Mouse (Mus musculus) intestine, postnatal 0 days (tissue): Measurements from ENCODE around the gene Lmod2. TPM values are rescaled to one million over a fixed set of nuclear protein-coding genes. Genes with fewer than 3 reads are reported as not detected.

Experiments used
- ATAC-seq: fragments of 200-750 bp; cut with Nextera tagmentation; 2 replicates; pipeline ENCODE4 v1.8.0; 2017; ENCODE audit warnings: mild to moderate bottlenecking, moderate TSS enrichment, moderate library complexity
- H3K27ac ChIP-seq: fragments of 300-500 bp; sonication (generic); 2 replicates; pipeline ENCODE4 v1.5.1; 2014; ENCODE audit warnings: mild to moderate bottlenecking, low read depth, low read length, moderate library complexity
- H3K27me3 ChIP-seq: fragments of 300-500 bp; sonication (generic); replicated peaks from 2 replicates; pipeline ENCODE4 v1.6.1; 2014; ENCODE audit warnings: low read length, mixed read lengths; ENCODE audit not compliant: control insufficient read depth, insufficient read depth
- H3K36me3 ChIP-seq: fragments of 300-500 bp; sonication (generic); 2 replicates; pipeline ENCODE4 v1.6.1; 2014; ENCODE audit warnings: mild to moderate bottlenecking, moderate library complexity; ENCODE audit not compliant: control insufficient read depth, insufficient read depth
- H3K4me1 ChIP-seq: fragments of 300-500 bp; sonication (generic); replicated peaks from 2 replicates; pipeline ENCODE4 v1.6.1; 2014; ENCODE audit warnings: antibody characterized with exemption, low read length, mixed read lengths; ENCODE audit not compliant: control insufficient read depth, insufficient read depth
- H3K4me2 ChIP-seq: fragments of 300-500 bp; sonication (generic); replicated peaks from 2 replicates; pipeline ENCODE4 v1.6.1; 2014; ENCODE audit warnings: low read depth, mild to moderate bottlenecking, moderate library complexity
- H3K4me3 ChIP-seq: fragments of 300-500 bp; sonication (generic); 2 replicates; pipeline ENCODE4 v1.5.1; 2014; ENCODE audit warnings: low read depth, low read length
- H3K9ac ChIP-seq: fragments of 300-500 bp; sonication (generic); 2 replicates; pipeline ENCODE4 v1.6.1; 2014; ENCODE audit warnings: mild to moderate bottlenecking, low read depth, low read length
- H3K9me3 ChIP-seq: fragments of 300-500 bp; sonication (generic); 2 replicates; pipeline ENCODE4 v1.6.1; 2016; ENCODE audit warnings: mixed run types; ENCODE audit not compliant: control insufficient read depth
- CTCF ChIP-seq: sonication (generic); IDR thresholded peaks from 2 replicates; pipeline ENCODE4 v1.5.1; 2016; ENCODE audit warnings: low read depth, mild to moderate bottlenecking, control low read depth, antibody characterized with exemption, moderate library complexity
- WGBS: fragments of 180-500 bp; shearing (Covaris S2); extraction: QIAGEN DNeasy Blood & Tissue Kit; methylation state at CpG from one replicate; pipeline ENCODE4 v1.1.7; 2014; 5-methylcytosine and 5-hydroxymethylcytosine counted together
- polyA plus RNA-seq: library from polyadenylated mRNA; unstranded; fragments of >200 nt; fragmentation: Nextera tagmentation; extraction: Ambion mirVana; gene quantifications from 2 replicates; pipeline ENCODE4 v1.2.1, GENCODE M21; 2015

Gene Lmod2
- polyA plus RNA-seq, 1 experiment from 2014 or later = not detected

- H3K36me3 ChIP-seq = no peaks in the 10 kb centered on the region
- H3K4me2 ChIP-seq = no peak overlapping the region
- H3K27ac ChIP-seq = no peak overlapping the region
- H3K4me3 ChIP-seq = no peak overlapping the region
- no peak for TF ChIP-seq CTCF
- ATAC-seq = no peak
- H3K27me3 ChIP-seq = no peaks in the 10 kb centered on the region
- 45% methylated on average over 7 of the region's 7 CpGs for WGBS
- no peaks in the 10 kb centered on the region for H3K4me1 ChIP-seq
- H3K9me3 ChIP-seq = no peaks in the 10 kb centered on the region
- no peak overlapping the region for H3K9ac ChIP-seq
These were observed 54.0 kb downstream of the Lmod2 start for GRCm38 (mm10) chr6:24651538-24651937.

Other genes starting within 250 kb of the Lmod2 start
- gene Iqub, start 82.7 kb upstream of the Lmod2 start, polyA plus RNA-seq = 0.05 and 0.08 TPM in 2 replicates
- 624 and 671 TPM in 2 replicates for gene Ndufa5, start 69.7 kb upstream of the Lmod2 start, polyA plus RNA-seq
- not detected in 2 replicates for gene Asb15, start 69.6 kb upstream of the Lmod2 start, polyA plus RNA-seq
- 103 and 120 TPM in 2 replicates for gene Wasl, start 67.2 kb downstream of the Lmod2 start, polyA plus RNA-seq
- gene Hyal6, start 135.5 kb downstream of the Lmod2 start, polyA plus RNA-seq = not detected in 2 replicates
- not detected in 2 replicates for gene Hyal4, start 150.6 kb downstream of the Lmod2 start, polyA plus RNA-seq
- not detected in 2 replicates for gene Spam1, start 193.4 kb downstream of the Lmod2 start, polyA plus RNA-seq